Mouse (Mus musculus) cortical plate, adult 2 months (tissue): ENCODE data around the gene Plet1.

ENCODE experiments used
- CTCF ChIP-seq: fragments of 200-500 bp; IDR thresholded peaks from 2 replicates; pipeline ENCODE4 v1.5.1; 2011; ENCODE audit warnings: mild to moderate bottlenecking, control low read depth, low read length; ENCODE audit not compliant: insufficient read depth; ENCODE audit errors: extremely low read depth
- POLR2A ChIP-seq: fragments of 200-500 bp; IDR thresholded peaks from 2 replicates; pipeline ENCODE4 v1.6.1; 2011; ENCODE audit warnings: mild to moderate bottlenecking, low read length, control low read depth; ENCODE audit not compliant: insufficient read depth; ENCODE audit errors: extremely low read depth

GRCm38 (mm10) chr9:50495405-50496150 lies 1.3 kb downstream of the Plet1 start:
- no peak for TF ChIP-seq CTCF
- no peak for TF ChIP-seq POLR2A
